Mouse (Mus musculus) MEL (cell line): ENCODE data around the gene Fryl. TPM values are rescaled to one million over a fixed set of nuclear protein-coding genes. Genes with fewer than 3 reads are reported as not detected.
A peak's percentile ranks its signal among the peaks of the same experiment; 100 is the strongest.

Source experiments
- DNase-seq: peaks from one replicate; pipeline ENCODE4 v3.0.0; 2011; ENCODE audit warnings: low read depth, low spot score
- H3K27ac ChIP-seq: 2 replicates; pipeline ENCODE4 v1.5.1; 2012; ENCODE audit warnings: low read depth, mild to moderate bottlenecking, control low read depth, low read length, moderate library complexity; ENCODE audit not compliant: control insufficient read depth
- H3K27me3 ChIP-seq, 2 experiments: fragments of 150-350 bp in 1 of 2; sonication (generic) in 1 of 2; 2 replicates each; pipeline ENCODE4 v1.6.1; 2012; ENCODE audit warnings: low read length in 2 of 2, mild to moderate bottlenecking in 2 of 2, improper control_type of control experiment in 1 of 2, moderate library complexity in 1 of 2; ENCODE audit not compliant: insufficient read depth in 2 of 2, control insufficient read depth in 1 of 2
- H3K36me3 ChIP-seq, 2 experiments: 2 replicates each; pipeline ENCODE4 v1.6.1; 2012 to 2014; ENCODE audit warnings: low read length in 2 of 2, improper control_type of control experiment in 1 of 2, inconsistent platforms in 1 of 2, mild to moderate bottlenecking in 1 of 2; ENCODE audit not compliant: insufficient read depth in 2 of 2, control insufficient read depth in 1 of 2
- H3K4me1 ChIP-seq, 2 experiments: fragments of 150-350 bp in 1 of 2; sonication (generic) in 1 of 2; 2 replicates each; pipeline ENCODE4 v1.6.1; 2012; ENCODE audit warnings: low read length in 2 of 2, improper control_type of control experiment in 1 of 2, mild to moderate bottlenecking in 1 of 2; ENCODE audit not compliant: insufficient read depth in 2 of 2, control insufficient read depth in 1 of 2
- H3K4me3 ChIP-seq, 2 experiments: fragments of 150-350 bp in 1 of 2; sonication (generic) in 1 of 2; 2 replicates each; pipeline ENCODE4 v1.5.1; 2012; ENCODE audit warnings: low read depth in 2 of 2, low read length in 2 of 2, mild to moderate bottlenecking in 2 of 2, moderate library complexity in 2 of 2, control low read depth in 1 of 2, improper control_type of control experiment in 1 of 2; ENCODE audit not compliant: control insufficient read depth in 1 of 2, insufficient read depth in 1 of 2
- H3K79me2 ChIP-seq: 2 replicates; pipeline ENCODE4 v1.6.1; 2012; ENCODE audit warnings: mild to moderate bottlenecking, low read length, moderate library complexity; ENCODE audit not compliant: control insufficient read depth, poor library complexity, insufficient read depth
- H3K9ac ChIP-seq: 2 replicates; pipeline ENCODE4 v1.6.1; 2012; ENCODE audit warnings: low read depth, mild to moderate bottlenecking, control low read depth, low read length, moderate library complexity; ENCODE audit not compliant: control insufficient read depth, poor library complexity, severe bottlenecking
- H3K9me3 ChIP-seq: fragments of 150-350 bp; sonication (generic); replicated peaks from 2 replicates; pipeline ENCODE4 v1.6.1; 2012; ENCODE audit warnings: mild to moderate bottlenecking, low read length, improper control_type of control experiment, moderate library complexity; ENCODE audit not compliant: insufficient read depth
- BHLHE40 ChIP-seq: IDR thresholded peaks from 2 replicates; pipeline ENCODE4 v1.6.1; 2012; ENCODE audit warnings: low read depth, mild to moderate bottlenecking, inconsistent platforms, low read length, improper control_type of control experiment, borderline replicate concordance
- CHD1 ChIP-seq: IDR thresholded peaks from 2 replicates; pipeline ENCODE4 v1.6.1; 2012; ENCODE audit warnings: low read depth, mild to moderate bottlenecking, inconsistent platforms, low read length, improper control_type of control experiment
- CTCF ChIP-seq, 3 experiments: IDR thresholded peaks in 2 of 3; conservative IDR thresholded peaks in 1 of 3; 2 replicates each; pipeline ENCODE4 v1.5.1; 2011 to 2012; ENCODE audit warnings: low read length in 3 of 3, low read depth in 2 of 3, mild to moderate bottlenecking in 2 of 3, improper control_type of control experiment in 1 of 3, inconsistent platforms in 1 of 3, mixed read lengths in 1 of 3, moderate library complexity in 1 of 3; ENCODE audit not compliant: control insufficient read depth in 1 of 3, insufficient read depth in 1 of 3, poor library complexity in 1 of 3, severe bottlenecking in 1 of 3
- EP300 ChIP-seq, 2 experiments: IDR thresholded peaks; 2 replicates each; pipeline ENCODE4 v1.6.1; 2011; ENCODE audit warnings: improper control_type of control experiment in 2 of 2, low read length in 2 of 2, low read depth in 1 of 2, mild to moderate bottlenecking in 1 of 2
- GABPA ChIP-seq: IDR thresholded peaks from 2 replicates; pipeline ENCODE4 v1.6.1; 2012; ENCODE audit warnings: low read depth, mild to moderate bottlenecking, inconsistent platforms, low read length, improper control_type of control experiment, moderate library complexity
- HCFC1 ChIP-seq: IDR thresholded peaks from 2 replicates; pipeline ENCODE4 v1.6.1; 2012; ENCODE audit warnings: low read depth, mild to moderate bottlenecking, inconsistent platforms, low read length, improper control_type of control experiment, moderate library complexity
- JUND ChIP-seq: IDR thresholded peaks from 2 replicates; pipeline ENCODE4 v1.6.1; 2011; ENCODE audit warnings: low read depth, mild to moderate bottlenecking, improper control_type of control experiment, low read length
- MAFK ChIP-seq: IDR thresholded peaks from 2 replicates; pipeline ENCODE4 v1.6.1; 2011; ENCODE audit warnings: low read depth, mild to moderate bottlenecking, low read length, improper control_type of control experiment, borderline replicate concordance
- MXI1 ChIP-seq: IDR thresholded peaks from 2 replicates; pipeline ENCODE4 v1.6.1; 2011; ENCODE audit warnings: mild to moderate bottlenecking, low read depth, low read length, improper control_type of control experiment
- MYC ChIP-seq: IDR thresholded peaks from 2 replicates; pipeline ENCODE4 v1.6.1; 2011; ENCODE audit warnings: low read depth, mild to moderate bottlenecking, low read length, improper control_type of control experiment, moderate library complexity
- POLR2A ChIP-seq, 2 experiments: IDR thresholded peaks; 2 replicates each; pipeline ENCODE4 v1.6.1; 2011 to 2012; ENCODE audit warnings: low read length in 2 of 2, mild to moderate bottlenecking in 2 of 2, control low read depth in 1 of 2, improper control_type of control experiment in 1 of 2, low read depth in 1 of 2, moderate library complexity in 1 of 2; ENCODE audit not compliant: control insufficient read depth in 1 of 2, insufficient read depth in 1 of 2, poor library complexity in 1 of 2
- POLR2AphosphoS5 ChIP-seq: IDR thresholded peaks from 2 replicates; pipeline ENCODE4 v1.6.1; 2012; ENCODE audit warnings: low read depth, borderline replicate concordance, mild to moderate bottlenecking, inconsistent platforms, low read length, moderate library complexity, mixed read lengths
- RAD21 ChIP-seq: IDR thresholded peaks from 2 replicates; pipeline ENCODE4 v1.6.1; 2011; ENCODE audit warnings: mild to moderate bottlenecking, low read depth, low read length, improper control_type of control experiment
- RCOR1 ChIP-seq: IDR thresholded peaks from 2 replicates; pipeline ENCODE4 v1.6.1; 2012; ENCODE audit warnings: low read depth, mild to moderate bottlenecking, inconsistent platforms, low read length, improper control_type of control experiment
- TBP ChIP-seq: IDR thresholded peaks from 2 replicates; pipeline ENCODE4 v1.8.0; 2011; ENCODE audit warnings: low read depth, low read length, improper control_type of control experiment
- TCF12 ChIP-seq: IDR thresholded peaks from 2 replicates; pipeline ENCODE4 v1.6.1; 2014; ENCODE audit warnings: low read depth, mild to moderate bottlenecking, inconsistent platforms, low read length, improper control_type of control experiment, moderate library complexity
- UBTF ChIP-seq: IDR thresholded peaks from 2 replicates; pipeline ENCODE4 v1.6.1; 2012; ENCODE audit warnings: low read depth, mild to moderate bottlenecking, inconsistent platforms, low read length, improper control_type of control experiment, moderate library complexity, borderline replicate concordance; ENCODE audit not compliant: insufficient read depth
- USF2 ChIP-seq, 2 experiments: IDR thresholded peaks; 2 replicates each; pipeline ENCODE4 v1.6.1; 2011 to 2012; ENCODE audit warnings: improper control_type of control experiment in 2 of 2, low read length in 2 of 2, borderline replicate concordance in 1 of 2, inconsistent platforms in 1 of 2, low read depth in 1 of 2, mild to moderate bottlenecking in 1 of 2; ENCODE audit not compliant: insufficient read depth in 1 of 2
- ZKSCAN1 ChIP-seq: IDR thresholded peaks from 2 replicates; pipeline ENCODE4 v1.6.1; 2012; ENCODE audit warnings: low read depth, mild to moderate bottlenecking, inconsistent platforms, low read length, improper control_type of control experiment, moderate library complexity
- ZMIZ1 ChIP-seq: IDR thresholded peaks from 2 replicates; pipeline ENCODE4 v1.6.1; 2012; ENCODE audit warnings: low read depth, mild to moderate bottlenecking, inconsistent platforms, low read length, improper control_type of control experiment, moderate library complexity
- ZNF384 ChIP-seq: IDR thresholded peaks from 2 replicates; pipeline ENCODE4 v1.6.1; 2012; ENCODE audit warnings: low read depth, mild to moderate bottlenecking, inconsistent platforms, low read length, improper control_type of control experiment
- polyA plus RNA-seq, 2 experiments: library from polyadenylated mRNA; stranded (reverse) in 1 of 2; unstranded in 1 of 2; fragments of >175 nt in 1 of 2; fragments of >200 nt in 1 of 2; gene quantifications; 2 replicates each; pipeline versions ENCODE4 v1.2.1 to v1.2.4; 2012; ENCODE audit warnings: low replicate concordance in 2 of 2, low read depth in 1 of 2; ENCODE audit not compliant: insufficient read length in 2 of 2, insufficient read depth in 1 of 2, missing spikeins in 1 of 2
- total RNA-seq: library from RNA; depleted of rRNA; stranded (reverse); fragments of 300-350 nt; gene quantifications from 2 replicates; pipeline ENCODE4 v1.2.3, GENCODE M21; 2012

The Fryl gene
- total and polyA plus RNA-seq, 3 experiments, result 18.8 to 188 (median 39.7) TPM

DNA sequence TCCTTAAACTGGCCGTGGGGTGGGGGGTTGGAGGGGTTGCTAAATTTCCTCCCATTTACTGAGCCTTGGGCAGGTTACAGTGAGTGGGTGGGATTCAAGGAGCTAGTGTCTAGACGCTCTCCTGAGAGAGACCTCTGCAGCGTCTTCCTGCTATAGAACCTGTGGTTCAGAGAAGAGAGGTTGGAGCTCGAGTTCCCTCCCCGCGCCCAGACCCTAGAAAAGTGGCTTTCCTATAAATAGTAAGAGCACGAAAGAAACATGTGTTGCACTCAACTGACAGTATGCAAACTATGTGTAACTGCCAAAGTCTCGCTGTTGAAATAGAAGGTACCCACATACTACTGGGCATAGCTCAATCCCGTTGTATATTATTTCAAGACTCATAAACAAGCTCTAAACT, 49.7 kb downstream of the Fryl start:
- Histone ChIP-seq H3K79me2 (no peaks in the 10 kb centered on the region), H3K9ac (no peak overlapping the region), H3K4me1 (peaks cover 27 to 30% of the 10 kb centered on the region in 2 experiments), H3K36me3 (peaks cover 0 to 24% of the 10 kb centered on the region in 2 experiments; a peak in 2 of 4 replicates), H3K4me3 (no peak overlapping the region), H3K27ac (no peak overlapping the region), H3K9me3 (no peaks in the 10 kb centered on the region), H3K27me3 (no peaks in the 10 kb centered on the region)
- DNase-seq, result no peak
- TF ChIP-seq POLR2AphosphoS5, result no peak
- no peak for TF ChIP-seq BHLHE40
- TF ChIP-seq MYC, result no peak
- no peak for TF ChIP-seq RCOR1
- TF ChIP-seq RAD21, result no peak
- TF ChIP-seq CTCF (IDR thresholded peaks at IDR 0.05 in 2 of 3, conservative IDR thresholded peaks at IDR 0.05 in 1 of 3; ENCODE audit: control insufficient read depth in 1 of 3, insufficient read depth in 1 of 3, low read depth in 2 of 3, low read length in 3 of 3, poor library complexity in 1 of 3, severe bottlenecking in 1 of 3), result no peak
- TF ChIP-seq MAFK, result no peak
- TF ChIP-seq ZNF384, result no peak
- no peak for TF ChIP-seq ZKSCAN1
- no peak for TF ChIP-seq TBP
- no peak for TF ChIP-seq EP300 (IDR thresholded peaks at IDR 0.05; ENCODE audit: low read depth in 1 of 2, low read length in 2 of 2)
- no peak for TF ChIP-seq CHD1
- no peak for TF ChIP-seq JUND

DNA sequence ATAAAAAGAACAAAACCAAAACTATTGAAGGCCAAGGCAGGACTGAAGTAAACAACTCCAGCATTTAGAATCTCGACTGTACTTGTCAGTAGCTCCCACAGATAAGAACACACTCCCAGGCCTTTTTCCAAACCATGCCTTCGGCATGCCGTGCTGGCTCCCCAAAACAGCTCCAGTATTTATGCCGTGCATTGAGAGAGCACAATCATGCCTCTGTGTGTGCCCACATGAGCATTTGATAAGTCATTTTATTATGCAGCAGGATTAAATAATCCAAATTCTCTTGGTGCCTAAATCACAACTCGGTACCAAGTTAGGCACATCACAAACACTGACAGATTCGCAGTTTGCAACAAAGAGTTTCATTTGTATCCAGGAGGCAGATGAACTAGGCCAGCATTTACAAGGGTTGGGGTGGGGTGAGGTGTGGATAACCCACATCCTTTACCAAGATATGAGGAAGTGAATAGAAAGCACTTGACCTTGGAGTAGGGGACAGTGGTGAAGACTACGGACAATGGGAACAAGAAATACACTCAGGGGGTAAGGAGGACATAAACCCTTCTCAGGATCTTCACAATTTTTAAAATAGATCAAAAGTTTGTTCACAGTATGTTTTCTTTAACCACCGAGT, 50.3 kb downstream of the Fryl start:
- Histone ChIP-seq H3K36me3 (peaks cover 0 to 24% of the 10 kb centered on the region in 2 experiments; a peak in 2 of 4 replicates), H3K4me3 (no peak overlapping the region), H3K27me3 (no peaks in the 10 kb centered on the region), H3K27ac (no peak overlapping the region), H3K9me3 (no peaks in the 10 kb centered on the region), H3K79me2 (no peaks in the 10 kb centered on the region), H3K4me1 (peaks cover 27 to 30% of the 10 kb centered on the region in 2 experiments), H3K9ac (no peak overlapping the region)
- peak; percentile 43 for DNase-seq
- no peak for TF ChIP-seq POLR2A (IDR thresholded peaks at IDR 0.05; ENCODE audit: control insufficient read depth in 1 of 2, insufficient read depth in 1 of 2, low read depth in 1 of 2, low read length in 2 of 2, poor library complexity in 1 of 2)
- TF ChIP-seq MYC, result no peak

GRCm38 (mm10) chr5:73205050-73205449, 51.4 kb downstream of the Fryl start:
- Histone ChIP-seq H3K36me3 (peaks cover 0 to 23% of the 10 kb centered on the region in 2 experiments; a peak in 2 of 4 replicates), H3K4me3 (no peak overlapping the region)
- TF ChIP-seq MXI1, result no peak
- TF ChIP-seq ZMIZ1, result no peak
- no peak for TF ChIP-seq MYC
- TF ChIP-seq TBP, result no peak
- TF ChIP-seq GABPA, result no peak
- no peak for TF ChIP-seq UBTF
- no peak for TF ChIP-seq TCF12
- no peak for TF ChIP-seq USF2 (IDR thresholded peaks at IDR 0.05; ENCODE audit: borderline replicate concordance in 1 of 2, insufficient read depth in 1 of 2, low read depth in 1 of 2, low read length in 2 of 2)
- no peak for TF ChIP-seq POLR2A (IDR thresholded peaks at IDR 0.05; ENCODE audit: control insufficient read depth in 1 of 2, insufficient read depth in 1 of 2, low read depth in 1 of 2, low read length in 2 of 2, poor library complexity in 1 of 2)
- no peak for TF ChIP-seq HCFC1
- TF ChIP-seq POLR2AphosphoS5, result no peak
- no peak for TF ChIP-seq RCOR1
- TF ChIP-seq, all 39 proteins: peak for 0
- no peak for DNase-seq
- no peak overlapping the region for H3K9ac ChIP-seq
- no peaks in the 10 kb centered on the region for H3K9me3 ChIP-seq
- no peak overlapping the region for H3K27ac ChIP-seq
- H3K4me1 ChIP-seq, result peaks cover 20 to 29% of the 10 kb centered on the region in 2 experiments
- no peaks in the 10 kb centered on the region for H3K79me2 ChIP-seq
- no peaks in the 10 kb centered on the region for H3K27me3 ChIP-seq
